15 mouse cellular contexts compared by ENCODE assay signal in the genomic region with DNA sequence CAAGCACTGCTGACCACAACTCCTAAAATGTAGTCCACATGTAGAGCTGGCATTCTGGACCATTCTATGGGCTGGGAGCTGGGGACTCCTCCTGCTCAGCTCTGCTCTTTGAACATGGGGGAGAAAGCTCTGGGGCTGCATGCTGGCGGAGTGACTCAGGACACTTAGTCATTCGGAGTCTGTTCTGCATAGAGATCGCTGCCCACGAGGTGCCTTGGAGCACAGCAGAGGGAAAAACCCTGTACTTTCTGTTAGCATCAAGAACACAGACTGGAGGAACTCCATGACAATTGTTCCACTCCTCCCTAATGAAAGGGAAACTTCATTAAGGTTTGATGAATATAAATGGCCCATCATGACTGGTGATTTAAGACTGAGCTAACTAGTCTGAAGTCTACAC.
DNase-seq lines count a peak whose midpoint lies in the region.
"Had no signal": no experiment of that assay in that cellular context is flagged by ENCODE, and none has a peak within 500 bp of the region (broad histone marks: within the 10 kb centered on the region; RNA-seq: fewer than 3 reads in every experiment).

No protein-coding gene starts in this region.

- intact Hi-C loops in heart, postnatal 14 days (cut with DNase I) = no loop called here

- peak; percentile 30 for DNase-seq in adrenal gland, postnatal 14 days
- no peak for DNase-seq in adrenal gland, postnatal 4 days (ENCODE audit: low spot score in 2 of 2)
- peak; percentile 93 for DNase-seq in 3T3-L1 (ENCODE audit: low read depth, low spot score)
- peak; percentile 45 for DNase-seq in Muller cell, postnatal 12 days (ENCODE audit: inconsistent ontology term)
- DNase-seq in brain, adult 2 months (ENCODE audit: low read depth, low spot score) = peak; percentile 79
- no peak for DNase-seq in heart, postnatal 14 days
- DNase-seq in ovary, postnatal 14 days (ENCODE audit: low spot score) = no peak
- DNase-seq: B cell, adult 2 months; cerebellum, adult 11-12 months; cerebellum, adult 9-11 months; embryo, embryonic 11 days; heart, postnatal 10 days; kidney, adult 11 months; kidney, postnatal 25 days; liver had no signal

Comparison
In these comparisons a context has a peak if more than half of its experiments do, and no peak if none do; other contexts are left out.
1. DNase-seq: peak in adrenal gland, postnatal 14 days (single experiment), 3T3-L1 (single experiment), Muller cell, postnatal 12 days (single experiment) and brain, adult 2 months (single experiment); none in adrenal gland, postnatal 4 days (0 of 2), heart, postnatal 14 days (0 of 2) and ovary, postnatal 14 days (single experiment).